Mouse (Mus musculus): ENCODE data around the gene Kctd5.
"Not testable (repeated sequence)": the region's sequence is repeated elsewhere in the genome, so short reads cannot be mapped to it uniquely, and the experiment has no call there.

Gene Kctd5

DNA sequence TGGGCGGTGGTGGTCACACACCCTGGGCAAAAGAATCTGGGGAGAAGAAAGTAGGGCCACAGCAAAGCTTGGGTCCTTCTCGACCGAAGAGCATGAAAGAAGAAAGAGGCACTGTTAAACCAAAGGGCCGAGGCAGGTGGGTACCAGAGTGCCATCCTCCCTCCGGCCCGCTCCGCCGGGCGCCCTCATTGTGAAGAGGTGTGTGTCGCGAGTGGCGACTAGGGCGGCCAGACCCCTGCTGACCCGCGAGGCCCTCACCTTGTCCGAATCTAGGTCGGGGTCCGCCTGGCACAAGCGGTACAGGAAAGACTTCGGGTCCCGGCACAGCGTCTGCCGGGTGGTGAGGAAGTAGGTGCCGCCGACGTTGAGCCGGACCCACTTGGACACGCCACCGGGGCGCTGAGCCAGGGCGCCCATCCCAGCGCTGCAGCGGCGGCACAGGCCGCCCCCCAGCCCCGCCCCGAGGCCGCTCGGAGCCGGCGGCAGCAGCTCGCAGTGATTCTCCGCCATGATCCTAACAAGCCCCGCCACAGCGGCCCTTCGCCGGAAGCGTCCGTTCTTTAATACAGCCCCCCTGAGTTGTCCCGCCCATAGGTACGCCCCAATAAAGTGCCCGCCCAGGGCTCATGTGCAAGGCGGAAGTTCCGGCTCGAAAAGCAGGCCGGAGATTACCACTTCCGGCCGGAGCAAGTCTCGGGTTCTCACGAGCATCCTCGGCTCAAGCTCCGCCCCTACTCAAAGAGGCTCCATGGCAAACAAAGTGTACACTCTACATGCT lies at the start of gene Kctd5:
TSS of gene Kctd5 (minus strand) at position 567 of the 778 bp plus-strand sequence.
- DNase-seq: peak; percentile 92

DNA sequence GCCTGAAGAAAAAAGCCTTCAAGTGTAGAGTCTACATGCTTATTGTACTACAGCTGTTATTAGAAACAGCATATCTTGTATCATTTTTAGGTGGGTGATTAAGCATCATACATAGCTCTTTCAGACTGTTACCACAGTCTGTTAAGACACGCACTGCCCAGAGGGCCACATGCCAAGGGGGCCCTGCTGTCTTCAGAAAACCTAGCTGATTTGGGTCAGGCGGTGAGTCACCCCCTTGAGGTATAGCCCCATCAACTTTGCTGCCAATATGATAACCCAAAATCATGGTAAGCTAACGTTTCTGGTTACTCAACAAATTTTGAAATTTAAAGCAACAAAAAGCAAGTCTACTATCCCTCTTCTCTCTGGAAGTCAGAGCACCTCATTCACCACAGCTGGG lies 46.2 kb upstream of the Kctd5 start:
- no peak for DNase-seq

DNA sequence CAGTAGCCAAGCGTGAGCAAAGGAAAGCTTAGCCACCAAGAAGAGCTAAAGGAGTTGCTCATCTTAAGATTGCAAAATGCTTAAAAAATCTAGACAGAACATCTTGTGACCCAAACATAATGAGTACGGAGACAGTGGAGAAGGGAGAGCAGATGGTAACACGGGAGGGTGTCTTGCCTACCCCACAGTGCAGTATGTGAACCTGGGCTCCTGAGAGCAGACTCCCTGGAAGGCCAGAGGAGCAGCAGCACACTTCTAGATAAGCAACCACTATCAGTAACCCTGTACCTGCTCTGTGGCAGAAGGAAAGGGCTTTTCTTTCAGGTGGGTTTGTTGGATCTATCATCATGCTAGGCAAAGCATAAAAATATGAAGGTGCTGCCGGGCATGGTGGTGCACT lies 39.7 kb upstream of the Kctd5 start:
- DNase-seq: no peak

DNA sequence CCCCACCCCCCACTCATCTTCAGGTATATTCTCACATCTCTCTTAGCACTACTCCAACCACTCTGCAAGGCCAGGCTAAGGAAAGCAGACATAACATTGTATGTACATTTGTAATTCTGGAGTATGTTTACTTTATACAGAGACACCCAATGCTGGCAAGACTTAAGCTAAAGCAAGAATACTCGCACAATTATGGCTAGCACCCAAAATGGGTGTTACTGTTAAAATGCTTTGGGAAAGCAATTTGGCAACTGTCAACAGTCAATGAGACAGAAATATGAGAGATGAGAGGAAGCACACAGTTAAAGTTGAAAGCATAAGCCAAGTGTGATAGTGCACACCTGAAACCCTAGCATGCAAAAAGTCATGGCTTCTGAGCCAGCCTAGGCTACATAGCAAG lies 38.0 kb upstream of the Kctd5 start:
- DNase-seq: no peak

DNA sequence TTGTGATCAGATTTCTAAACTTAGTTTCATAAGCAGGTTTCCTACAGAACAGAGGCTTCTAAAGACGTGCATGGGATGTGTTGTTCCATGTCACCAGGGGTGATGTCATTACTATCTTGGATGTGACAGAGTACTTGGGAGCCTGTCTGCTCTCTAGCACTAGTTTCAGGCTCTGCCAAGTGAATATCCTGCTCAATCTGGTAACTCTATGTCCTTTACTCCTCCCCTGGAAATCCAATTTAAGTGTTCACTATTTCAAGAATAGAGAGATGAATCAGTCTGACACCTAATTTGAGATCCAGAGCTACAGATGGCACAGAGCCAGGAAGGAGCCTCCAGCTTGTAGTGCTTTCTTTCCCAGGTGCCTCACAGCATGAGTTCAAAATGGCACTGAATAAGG lies 35.6 kb upstream of the Kctd5 start:
- no peak for DNase-seq

DNA sequence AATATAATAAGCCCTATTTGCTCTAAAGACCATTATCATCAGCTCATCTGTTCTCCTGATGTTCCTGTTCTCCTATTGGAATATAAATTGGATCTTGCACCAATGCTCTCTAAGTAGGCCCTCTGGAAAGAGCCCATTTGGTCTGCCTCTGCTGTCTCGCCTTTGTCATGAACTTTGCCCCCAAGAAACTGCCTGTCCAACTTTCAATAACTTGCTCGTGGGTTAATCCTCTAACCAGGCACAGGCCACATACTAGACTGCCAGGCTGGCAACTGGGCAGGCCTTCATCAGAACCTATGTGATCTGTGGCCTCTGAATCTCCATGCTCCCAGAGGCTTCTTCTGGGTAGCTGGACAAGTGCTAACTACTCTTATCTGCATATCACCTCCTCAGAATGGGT lies 31.8 kb upstream of the Kctd5 start:
- DNase-seq: peak; percentile 67

DNA sequence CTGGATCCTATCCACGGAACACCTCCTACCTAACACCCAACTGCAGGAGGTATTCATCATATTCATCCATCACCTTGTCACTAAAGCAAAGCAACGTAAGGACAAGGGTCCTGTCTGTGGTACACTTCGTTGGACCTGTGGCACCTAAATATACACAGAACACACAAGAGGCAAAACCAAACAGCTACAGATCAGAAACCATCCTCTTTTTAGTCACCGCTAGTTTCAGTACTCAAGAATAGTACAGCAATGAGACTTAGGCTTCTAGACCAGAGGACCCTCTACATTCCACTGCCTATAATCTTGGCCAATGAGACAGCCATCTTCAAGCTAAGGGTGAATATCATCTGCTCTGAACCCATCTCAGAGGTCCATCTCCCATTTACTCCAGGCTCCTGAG lies 25.1 kb upstream of the Kctd5 start:
- no peak for DNase-seq

DNA sequence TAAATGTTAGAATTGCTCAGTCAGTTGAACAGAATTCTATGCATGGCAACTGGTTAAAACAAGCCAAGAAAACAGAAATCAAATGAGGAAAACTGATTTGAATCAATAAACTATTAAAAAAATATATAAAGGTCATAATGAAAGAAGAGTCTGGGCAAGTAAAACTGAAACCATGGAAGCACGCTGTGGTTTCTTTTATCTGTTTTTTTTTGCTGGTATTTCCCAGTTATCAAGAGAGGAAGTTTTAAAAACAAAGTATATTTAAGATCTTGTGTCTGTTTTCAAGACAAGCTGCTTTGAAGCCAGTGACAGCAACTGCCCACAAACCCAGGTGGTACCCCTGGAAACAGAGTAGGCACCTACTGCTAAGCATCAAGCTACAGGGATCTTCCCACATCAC lies 17.3 kb upstream of the Kctd5 start:
- DNase-seq: no peak

DNA sequence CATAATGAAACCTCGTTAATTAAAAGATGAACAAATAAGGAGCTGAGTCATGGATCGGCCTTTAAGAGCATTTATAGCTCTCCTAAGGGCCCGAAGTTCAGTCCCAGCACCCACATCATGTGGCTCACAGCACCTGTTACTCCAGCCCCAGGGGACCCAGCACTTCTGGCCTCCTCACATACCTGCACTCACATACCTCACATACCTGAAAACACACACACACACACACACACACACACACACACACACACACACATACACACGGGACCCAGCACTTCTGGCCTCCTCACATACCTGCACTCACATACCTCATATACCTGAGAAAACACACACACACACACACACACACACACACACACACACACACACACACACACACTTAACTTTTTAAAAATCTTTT lies 13.1 kb upstream of the Kctd5 start:
- not testable (repeated sequence) for DNase-seq

DNA sequence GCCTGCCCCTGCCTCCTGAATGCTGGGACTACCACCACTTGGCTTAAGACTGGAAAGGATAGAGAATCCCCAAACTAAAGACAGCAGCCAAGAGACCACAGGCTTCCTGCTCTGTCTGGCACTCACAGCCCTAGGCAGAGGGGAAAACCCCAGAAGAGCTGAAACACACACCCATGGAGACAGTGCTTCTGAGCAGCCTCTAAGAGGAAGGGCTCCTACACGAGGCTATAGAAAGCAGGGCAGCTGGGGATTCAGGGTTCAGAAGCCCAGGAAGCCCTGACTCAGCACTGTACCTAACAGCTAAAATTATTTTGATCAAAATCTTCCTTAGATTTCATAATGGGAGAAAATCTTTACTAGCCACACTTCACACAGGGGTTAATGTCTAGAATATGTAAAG lies 11.3 kb upstream of the Kctd5 start:
- DNase-seq: no peak

DNA sequence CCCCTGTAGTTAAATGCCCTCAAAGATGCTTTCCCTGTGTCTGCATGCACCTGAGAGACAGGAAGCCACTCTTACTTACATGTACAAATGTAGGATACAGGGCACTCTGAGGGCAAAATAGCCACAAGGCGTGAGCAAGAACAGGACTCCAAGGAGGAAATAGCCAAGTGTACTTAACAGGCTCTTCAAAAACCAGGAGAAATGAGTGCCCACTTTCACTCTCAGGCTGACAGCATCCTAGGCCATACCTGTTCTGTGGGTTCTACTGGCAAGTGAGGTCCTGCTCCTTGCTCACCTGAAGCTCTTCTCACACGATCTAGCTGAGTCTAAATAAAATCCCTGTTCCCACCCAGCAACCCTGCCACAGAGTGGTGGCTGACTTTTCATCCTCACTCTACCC lies 3.8 kb upstream of the Kctd5 start:
- no peak for DNase-seq

DNA sequence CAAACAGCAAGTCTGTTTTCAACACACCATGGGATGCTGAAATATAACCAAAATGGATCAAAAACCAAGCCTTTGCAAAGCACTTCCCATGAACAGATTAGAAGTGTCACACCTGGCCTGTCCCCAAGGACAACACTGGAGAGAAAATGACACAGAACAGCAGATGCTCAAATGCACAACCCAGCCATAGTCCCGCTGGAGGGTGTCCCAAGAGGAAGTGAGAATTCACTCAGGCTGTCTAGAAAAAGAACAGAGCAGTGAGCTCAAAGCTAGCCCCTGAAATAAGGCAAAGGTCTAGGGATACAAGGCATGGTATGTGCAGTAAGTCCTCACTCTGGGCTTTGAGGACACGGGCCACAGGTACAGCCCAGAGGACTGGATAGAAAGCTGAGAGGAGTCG lies 3.8 kb downstream of the Kctd5 start:
- DNase-seq: no peak

DNA sequence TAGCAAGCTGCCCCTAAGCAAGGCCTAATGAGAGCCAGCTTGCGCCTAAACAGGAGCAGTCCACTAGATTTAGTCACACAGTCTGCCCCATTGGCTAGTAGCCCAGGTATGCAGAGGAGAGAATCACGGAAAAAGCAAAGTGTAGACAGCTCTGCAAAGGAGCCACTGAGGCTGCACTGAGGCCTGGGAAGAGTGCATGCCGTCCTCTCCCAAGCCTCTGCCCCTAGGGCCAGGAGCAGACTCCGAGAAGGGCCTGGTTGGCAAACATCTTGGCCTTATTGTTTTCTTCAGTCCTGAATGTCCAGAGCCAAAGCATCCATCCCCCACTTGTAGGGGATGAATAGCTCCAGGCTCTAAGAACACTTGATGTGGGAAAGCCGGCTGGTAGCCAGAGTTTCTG lies 5.0 kb downstream of the Kctd5 start:
- no peak for DNase-seq

DNA sequence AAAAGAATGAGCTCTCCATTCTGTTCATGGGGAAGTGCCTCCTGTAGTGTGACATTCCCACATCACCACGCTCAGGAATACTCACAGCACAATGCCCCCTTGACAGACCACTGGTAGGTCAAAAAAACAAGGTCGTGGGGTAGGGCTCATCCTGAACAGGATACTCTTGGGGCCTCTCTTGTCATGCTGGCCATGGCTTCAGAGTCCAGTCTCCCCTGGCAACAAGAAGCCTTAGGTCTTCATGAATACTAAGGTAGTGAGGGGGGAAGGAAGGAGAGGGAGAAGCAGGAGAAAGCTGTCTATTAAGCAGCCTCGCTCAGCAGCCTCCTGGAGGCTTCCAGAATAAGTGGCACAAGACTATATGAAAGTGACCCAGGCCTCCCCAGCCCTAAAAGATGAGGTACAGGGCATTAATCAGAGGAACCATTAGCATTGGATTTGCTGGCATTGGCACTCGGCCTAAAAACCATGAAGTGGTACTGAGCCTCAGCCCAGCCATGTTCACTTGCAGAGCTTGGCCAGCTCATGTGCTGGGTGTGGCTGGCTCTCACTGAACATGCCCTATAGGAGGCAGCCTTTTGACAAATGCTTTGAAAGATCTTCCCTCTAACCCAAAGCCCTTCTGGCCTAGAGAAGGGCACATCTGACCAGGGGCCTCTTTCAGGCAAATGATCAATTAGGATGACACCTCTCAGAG lies 10.7 kb downstream of the Kctd5 start:
- no peak for DNase-seq

DNA sequence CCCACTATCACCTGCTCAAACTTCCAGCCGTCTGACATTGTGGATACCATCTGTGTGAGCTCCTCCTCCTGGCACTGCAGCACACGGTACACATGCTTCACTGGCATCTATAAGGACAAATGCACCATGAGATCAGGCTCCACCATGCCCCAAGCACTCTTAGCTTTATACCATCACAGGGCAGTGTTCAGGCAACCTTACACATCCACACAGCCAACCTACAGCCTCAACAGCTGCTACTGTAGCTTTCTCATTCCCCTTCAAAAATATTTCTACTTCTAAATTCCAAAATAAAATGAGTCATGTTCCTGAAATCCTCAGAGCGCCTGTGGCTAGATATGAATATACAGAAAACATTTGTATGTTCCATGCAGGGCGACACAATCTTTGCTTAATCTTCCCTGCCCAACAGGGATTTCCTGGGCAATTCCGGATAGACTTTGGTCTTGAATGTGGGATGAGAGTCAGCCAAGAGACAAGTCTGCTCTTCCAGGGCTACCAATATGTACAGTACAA lies 15.5 kb downstream of the Kctd5 start:
- DNase-seq: no peak

DNA sequence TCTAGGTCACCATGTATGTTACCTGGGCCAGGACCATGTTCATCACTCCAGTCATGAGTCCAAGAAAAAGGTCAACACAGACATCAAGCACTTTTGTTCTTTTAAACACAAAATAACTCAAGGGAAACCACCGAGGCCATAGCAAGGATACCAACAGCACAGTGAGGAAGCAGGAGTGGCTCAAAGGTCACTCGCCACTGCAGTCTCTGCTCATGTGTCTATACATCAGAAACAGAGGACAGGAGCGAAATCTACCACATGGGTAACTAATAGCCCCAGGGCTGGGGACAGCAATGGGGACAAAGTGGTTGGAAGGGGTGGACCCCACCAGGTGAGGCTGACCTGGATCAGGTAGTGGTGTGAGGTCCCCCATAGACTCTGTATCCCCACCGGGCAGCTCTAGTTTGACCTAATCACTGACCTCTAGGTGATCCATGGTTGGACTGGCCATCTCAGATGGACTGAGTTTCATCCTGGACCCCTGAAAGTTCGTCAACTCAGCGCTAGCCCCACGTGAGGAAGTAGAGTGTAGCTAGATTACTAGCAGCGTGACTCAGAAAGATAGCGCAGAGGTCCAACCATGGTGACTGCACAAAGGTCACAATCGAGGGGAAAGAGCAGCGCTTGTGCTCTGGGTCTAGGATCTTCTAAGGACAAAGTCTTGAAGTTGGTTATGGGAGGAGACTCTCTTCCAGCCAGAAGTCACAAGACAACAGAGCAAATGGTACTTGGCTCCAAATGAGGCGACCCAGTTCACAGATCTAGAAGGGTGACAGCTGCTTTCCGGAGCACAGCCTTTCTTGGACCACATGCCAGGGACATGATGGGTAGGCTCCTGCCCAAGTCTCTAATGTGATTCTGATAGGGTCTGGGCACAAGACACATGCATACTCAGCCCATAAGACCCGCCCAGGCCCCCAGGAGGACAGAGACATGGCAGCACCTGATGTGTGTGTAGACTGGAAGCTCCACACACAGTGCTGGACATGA lies 16.4 kb downstream of the Kctd5 start:
- DNase-seq: peak; percentile 34

DNA sequence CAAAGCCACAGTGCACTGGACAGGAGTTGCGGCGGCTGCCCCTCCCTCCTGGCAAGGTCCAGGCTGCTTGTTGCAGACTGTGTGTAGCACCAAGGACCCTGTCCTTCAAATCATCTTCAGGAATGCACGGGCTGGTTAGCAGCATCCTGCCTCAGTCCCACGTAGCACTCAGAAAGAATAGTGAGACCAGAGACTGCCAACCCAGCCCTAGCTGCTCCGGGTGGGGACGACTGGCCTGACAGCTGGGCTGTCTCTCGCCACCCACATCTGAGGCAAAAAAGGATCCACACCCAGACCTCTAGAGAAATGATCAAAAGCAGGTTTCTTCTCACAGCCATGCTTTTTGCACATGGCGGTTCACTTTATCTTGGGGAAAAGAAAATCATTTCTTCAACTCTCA lies 24.3 kb downstream of the Kctd5 start:
- no peak for DNase-seq

DNA sequence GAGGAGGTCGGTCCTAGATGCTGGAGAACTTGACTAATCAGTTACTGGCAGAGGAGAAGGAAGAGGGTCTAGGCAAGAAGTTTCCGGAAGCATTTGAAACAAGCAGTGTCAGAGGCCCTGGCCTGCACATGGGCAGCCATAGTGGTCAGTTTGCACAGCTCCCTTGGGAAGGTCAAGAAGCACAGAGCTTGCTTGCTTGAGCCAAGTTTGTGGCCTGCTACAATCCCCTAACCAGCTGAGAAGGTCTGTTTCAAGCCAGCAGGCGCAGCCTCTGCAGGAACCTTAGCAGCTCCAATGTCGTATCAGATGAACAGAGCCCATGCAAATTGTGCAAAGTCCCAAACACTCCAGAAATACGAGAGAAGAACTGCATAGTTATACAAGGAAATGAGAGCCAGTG lies 25.2 kb downstream of the Kctd5 start:
- DNase-seq: no peak

DNA sequence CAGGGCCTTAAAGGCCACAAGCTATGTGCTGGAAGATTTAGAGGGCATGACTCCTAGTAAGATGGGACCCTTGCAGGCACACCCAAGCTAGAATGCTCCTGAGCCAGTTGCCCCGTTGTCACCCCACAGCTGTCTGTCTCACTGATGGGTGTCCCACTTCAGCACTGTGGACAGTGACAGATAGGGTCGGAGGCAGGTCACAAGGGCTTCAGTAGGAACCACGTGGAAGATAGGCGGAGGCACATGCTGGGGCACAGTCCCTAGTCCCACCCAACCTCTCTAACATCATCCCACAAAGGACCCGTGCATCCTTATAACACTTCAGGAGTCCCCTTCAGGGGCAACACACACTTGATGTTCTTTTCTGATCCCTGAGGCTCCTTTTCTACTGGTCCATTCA lies 27.3 kb downstream of the Kctd5 start:
- DNase-seq: no peak

DNA sequence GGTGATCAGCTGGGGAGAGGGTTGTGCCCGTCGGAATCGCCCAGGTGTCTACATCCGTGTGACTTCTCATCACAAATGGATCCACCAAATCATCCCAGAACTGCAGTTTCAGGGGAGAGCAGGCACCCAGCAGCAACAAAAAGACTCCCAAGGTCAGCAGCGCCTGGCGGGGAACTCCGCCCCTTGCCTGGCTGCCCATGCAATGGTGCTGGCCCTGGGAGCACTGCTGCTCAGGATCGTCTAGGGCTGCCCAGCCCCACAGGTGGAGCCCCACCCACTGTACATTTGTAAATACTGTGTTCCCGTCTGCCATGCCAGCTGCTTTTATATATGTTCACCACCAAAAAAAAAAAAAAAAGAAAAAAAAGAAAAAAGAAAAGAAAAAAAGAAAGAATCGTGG lies 27.7 kb downstream of the Kctd5 start:
- DNase-seq: no peak

DNA sequence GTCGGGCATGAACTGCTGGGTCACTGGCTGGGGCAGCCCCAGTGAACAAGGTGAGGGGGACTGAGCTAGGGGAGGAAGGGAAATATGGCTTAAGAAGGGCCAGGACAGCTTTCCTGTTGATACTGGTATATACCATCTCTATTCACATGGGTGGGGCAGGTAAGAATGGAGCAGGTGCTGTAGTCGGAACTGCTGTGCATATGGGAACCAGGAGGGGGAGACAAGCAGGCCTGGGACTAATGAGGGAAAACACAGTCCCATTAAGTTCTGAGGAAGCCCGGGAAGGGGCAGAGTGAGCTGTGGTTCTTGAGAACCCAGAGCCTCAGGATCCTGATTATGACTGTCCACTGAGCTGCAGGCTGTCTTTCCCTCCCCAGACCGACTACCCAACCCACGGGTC lies 28.8 kb downstream of the Kctd5 start:
- no peak for DNase-seq

DNA sequence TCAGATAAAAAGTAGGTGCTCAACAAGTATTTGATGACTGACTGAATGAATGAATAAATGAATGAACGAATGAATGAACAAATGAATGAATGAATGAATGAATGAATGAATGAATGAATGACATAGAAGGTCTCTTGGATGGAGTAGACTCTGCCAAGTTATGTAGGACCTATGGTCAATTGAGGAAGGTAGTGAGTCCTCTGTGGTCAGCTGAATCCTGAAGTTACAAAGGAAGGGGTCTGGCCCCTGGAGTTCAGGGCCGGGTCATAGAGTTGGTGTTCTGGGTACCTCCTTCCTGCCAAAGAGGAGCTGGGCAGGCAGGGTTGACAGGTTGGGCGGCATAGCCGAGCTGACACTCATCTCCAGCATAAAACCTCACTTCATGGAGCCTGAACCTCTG lies 35.4 kb downstream of the Kctd5 start, which contains the start of gene Prss27:
TSS of gene Prss27 (plus strand) at position 301 of the 400 bp plus-strand sequence.
- no peak for DNase-seq

DNA sequence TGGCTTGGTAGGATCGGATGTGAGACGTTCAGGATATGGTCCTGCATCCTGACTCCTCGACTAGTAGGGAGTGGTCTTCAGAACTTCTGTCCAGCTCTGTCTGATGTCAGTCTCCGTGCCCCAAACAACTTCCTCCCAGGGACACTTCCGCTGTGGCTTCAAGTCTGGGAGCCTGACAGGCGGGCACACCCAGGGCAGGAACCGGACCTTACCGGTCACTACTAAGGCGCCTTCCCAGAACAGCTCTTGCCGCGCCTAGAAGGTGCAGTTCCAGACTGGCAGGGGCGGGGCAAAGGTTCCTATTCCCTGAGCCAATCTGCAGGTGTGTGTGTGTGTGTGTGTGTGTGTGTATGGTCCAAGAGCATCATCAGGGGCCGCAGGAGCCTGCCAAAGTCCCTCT lies 35.9 kb downstream of the Kctd5 start:
- no peak for DNase-seq
